Mouse (Mus musculus): ENCODE results near the gene Kif20b.

DNA sequence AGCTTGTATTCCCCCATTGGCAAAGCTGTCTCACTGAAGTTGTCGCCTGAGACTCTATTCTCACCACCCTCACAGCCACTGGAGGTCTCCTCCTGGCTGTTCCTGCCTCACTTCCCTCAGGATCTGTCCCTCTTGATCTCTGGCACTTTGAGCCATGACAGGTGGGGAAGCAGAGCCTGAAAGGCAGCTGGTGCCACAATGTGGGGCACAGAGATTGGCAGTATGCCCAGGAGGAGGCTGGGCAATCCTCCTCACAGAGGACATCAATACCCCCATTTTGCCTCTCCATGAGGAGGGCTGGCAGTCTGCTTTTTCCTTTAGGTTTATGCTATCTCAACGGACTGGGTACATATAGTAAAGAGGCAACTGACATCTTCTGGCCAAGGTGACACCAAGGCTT, 62.6 kb downstream of the Kif20b start:
- no peak for TF ChIP-seq CTCF (IDR thresholded peaks at IDR 0.05; ENCODE audit: borderline replicate concordance, control insufficient read depth, extremely low read depth, insufficient read depth, low read length, poor library complexity)
- TF ChIP-seq POLR2A (IDR thresholded peaks at IDR 0.05; ENCODE audit: control insufficient read depth, extremely low read depth, insufficient read depth, low read length, poor library complexity), result no peak

Measured in thymus, adult 2 months (tissue).